Mouse (Mus musculus) frontal cortex, postnatal 10 days (tissue): ENCODE measurements around the gene Sh3bgrl.

Experiments used
- DNase-seq, 2 experiments: peaks; one replicate each; pipeline ENCODE4 v3.0.0; 2022; ENCODE audit warnings: low spot score in 2 of 2, mixed read lengths in 1 of 2

Gene Sh3bgrl

GRCm38 (mm10) chrX:109238163-109238562, 143.0 kb downstream of the Sh3bgrl start:
- DNase-seq, result no peak
